Mouse (Mus musculus): Measurements from ENCODE around the gene Nmnat3. TPM values are rescaled to one million over a fixed set of nuclear protein-coding genes. Genes with fewer than 3 reads are reported as not detected.

Nmnat3 gene
- total RNA-seq, 1 experiment, result 0.62 TPM

- DNase-seq (ENCODE audit: low read depth, low spot score), result no peak
- no peak for TF ChIP-seq MAFK (IDR thresholded peaks at IDR 0.05; ENCODE audit: insufficient read depth, low read depth, low read length)
- no peak for TF ChIP-seq ZNF384 (IDR thresholded peaks at IDR 0.05; ENCODE audit: low read depth, low read length)
- TF ChIP-seq ZC3H11A (IDR thresholded peaks at IDR 0.05; ENCODE audit: borderline replicate concordance, low read depth, low read length), result no peak
- H3K27ac ChIP-seq (ENCODE audit: insufficient read depth, low read depth, low read length, poor library complexity, severe bottlenecking), result no peak overlapping the region
These were observed 138.2 kb downstream of the Nmnat3 start for GRCm38 (mm10) chr9:98425351-98425880.

DNA sequence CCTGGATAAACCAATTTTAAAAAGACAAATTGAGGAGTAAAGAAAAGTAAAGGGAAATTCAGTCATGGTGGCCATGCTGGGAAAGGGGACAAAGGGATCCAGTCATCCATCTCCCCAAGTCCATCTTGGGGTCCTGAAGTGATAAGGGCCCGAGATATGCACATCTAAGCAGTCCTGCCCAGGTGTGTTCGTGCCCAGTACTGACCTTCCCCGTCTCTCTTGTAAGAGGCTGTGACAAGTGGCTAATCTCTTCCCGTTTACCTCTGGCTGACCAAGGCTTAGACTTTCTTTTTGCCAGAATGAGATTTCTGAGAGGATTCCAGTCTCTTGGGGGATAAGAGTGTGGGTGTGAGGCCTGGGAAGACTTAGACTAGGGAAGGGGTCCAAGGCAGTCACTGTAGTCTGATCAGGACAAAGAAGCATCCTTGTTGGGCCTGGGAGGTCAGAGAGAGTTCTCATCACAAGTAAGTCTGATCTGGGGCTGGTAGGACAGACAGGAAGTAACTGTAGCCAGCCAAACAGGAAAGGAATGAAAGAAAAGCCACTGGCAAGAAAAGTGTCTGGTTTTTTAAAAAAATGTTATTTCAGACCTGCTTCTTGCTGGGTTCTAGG is 140.8 kb downstream of the Nmnat3 start:
- no peak for DNase-seq (ENCODE audit: low read depth, low spot score)
- Histone ChIP-seq H3K27ac (ENCODE audit: insufficient read depth, low read depth, low read length, poor library complexity, severe bottlenecking) (no peak overlapping the region), H3K9ac (ENCODE audit: insufficient read depth, low read depth, low read length, poor library complexity, severe bottlenecking) (no peak overlapping the region), H3K4me3 (ENCODE audit: insufficient read depth in 1 of 2, low read depth in 1 of 2, low read length in 2 of 2, poor library complexity in 1 of 2, severe bottlenecking in 1 of 2) (no peak overlapping the region), H3K36me3 (ENCODE audit: control insufficient read depth, insufficient read depth, low read length, poor library complexity, severe bottlenecking) (no peaks in the 10 kb centered on the region), H3K9me3 (ENCODE audit: control insufficient read depth, insufficient read depth, low read depth, low read length) (no peaks in the 10 kb centered on the region), H3K4me1 (ENCODE audit: control insufficient read depth in 2 of 2, insufficient read depth in 2 of 2, low read length in 2 of 2, poor library complexity in 1 of 2) (peaks cover 1 to 24% of the 10 kb centered on the region in 2 experiments; a peak in 2 of 4 replicates)
- TF ChIP-seq MAFK (IDR thresholded peaks at IDR 0.05; ENCODE audit: insufficient read depth, low read depth, low read length) (no peak), ZC3H11A (IDR thresholded peaks at IDR 0.05; ENCODE audit: borderline replicate concordance, low read depth, low read length) (no peak), HCFC1 (IDR thresholded peaks at IDR 0.05; ENCODE audit: borderline replicate concordance, insufficient read depth, low read length) (no peak), ZNF384 (IDR thresholded peaks at IDR 0.05; ENCODE audit: low read depth, low read length) (no peak), CHD2 (IDR thresholded peaks at IDR 0.05; ENCODE audit: low read depth, low read length) (no peak)
- in situ Hi-C loops (cut with MboI; ENCODE audit: low sequenced_read_pairs in 2 of 2, unreplicated experiment in 2 of 2), result loop anchor here in 1 of 2 experiments (10.0 kb wide), 1 partner anchor 107 kb away; no protein-coding TSS in a partner anchor

More at GRCm38 (mm10) chr9:98425351-98425880, 138.2 kb downstream of the Nmnat3 start:
- in situ Hi-C loops (cut with MboI; ENCODE audit: low sequenced_read_pairs in 2 of 2, unreplicated experiment in 2 of 2), result loop anchor here in 1 of 2 experiments (10.0 kb wide), 1 partner anchor 109 kb away; no protein-coding TSS in a partner anchor
- Histone ChIP-seq H3K9ac (ENCODE audit: insufficient read depth, low read depth, low read length, poor library complexity, severe bottlenecking) (no peak overlapping the region), H3K4me3 (ENCODE audit: insufficient read depth in 1 of 2, low read depth in 1 of 2, low read length in 2 of 2, poor library complexity in 1 of 2, severe bottlenecking in 1 of 2) (peak overlapping the region; percentile 66 to 70; a peak in 3 of 4 replicates), H3K9me3 (ENCODE audit: control insufficient read depth, insufficient read depth, low read depth, low read length) (no peaks in the 10 kb centered on the region), H3K4me1 (ENCODE audit: control insufficient read depth in 2 of 2, insufficient read depth in 2 of 2, low read length in 2 of 2, poor library complexity in 1 of 2) (peaks cover 1 to 21% of the 10 kb centered on the region in 2 experiments; a peak in 2 of 4 replicates), H3K36me3 (ENCODE audit: control insufficient read depth, insufficient read depth, low read length, poor library complexity, severe bottlenecking) (no peaks in the 10 kb centered on the region)

- H3K36me3 ChIP-seq (ENCODE audit: control insufficient read depth, insufficient read depth, low read length, poor library complexity, severe bottlenecking), result no peaks in the 10 kb centered on the region
- peaks cover 1 to 25% of the 10 kb centered on the region in 2 experiments; a peak in 2 of 4 replicates for H3K4me1 ChIP-seq (ENCODE audit: control insufficient read depth in 2 of 2, insufficient read depth in 2 of 2, low read length in 2 of 2, poor library complexity in 1 of 2)
- no peak overlapping the region for H3K27ac ChIP-seq (ENCODE audit: insufficient read depth, low read depth, low read length, poor library complexity, severe bottlenecking)
- no peak for TF ChIP-seq ZNF384 (IDR thresholded peaks at IDR 0.05; ENCODE audit: low read depth, low read length)
- no peak for TF ChIP-seq CHD2 (IDR thresholded peaks at IDR 0.05; ENCODE audit: low read depth, low read length)
- no peak for TF ChIP-seq HCFC1 (IDR thresholded peaks at IDR 0.05; ENCODE audit: borderline replicate concordance, insufficient read depth, low read length)
- no peak for TF ChIP-seq MAFK (IDR thresholded peaks at IDR 0.05; ENCODE audit: insufficient read depth, low read depth, low read length)
- TF ChIP-seq ZC3H11A (IDR thresholded peaks at IDR 0.05; ENCODE audit: borderline replicate concordance, low read depth, low read length), result no peak
- H3K4me3 ChIP-seq (ENCODE audit: insufficient read depth in 1 of 2, low read depth in 1 of 2, low read length in 2 of 2, poor library complexity in 1 of 2, severe bottlenecking in 1 of 2), result no peak overlapping the region
- in situ Hi-C loops (cut with MboI; ENCODE audit: low sequenced_read_pairs in 2 of 2, unreplicated experiment in 2 of 2), result loop anchor here in 1 of 2 experiments (10.0 kb wide), 1 partner anchor 106 kb away; no protein-coding TSS in a partner anchor
- H3K9ac ChIP-seq (ENCODE audit: insufficient read depth, low read depth, low read length, poor library complexity, severe bottlenecking), result no peak overlapping the region
- no peaks in the 10 kb centered on the region for H3K9me3 ChIP-seq (ENCODE audit: control insufficient read depth, insufficient read depth, low read depth, low read length)
- no peak for DNase-seq (ENCODE audit: low read depth, low spot score)
These were observed 141.5 kb downstream of the Nmnat3 start for GRCm38 (mm10) chr9:98428783-98429182.

- Histone ChIP-seq H3K4me3 (ENCODE audit: insufficient read depth in 1 of 2, low read depth in 1 of 2, low read length in 2 of 2, poor library complexity in 1 of 2, severe bottlenecking in 1 of 2) (no peak overlapping the region), H3K4me1 (ENCODE audit: control insufficient read depth in 2 of 2, insufficient read depth in 2 of 2, low read length in 2 of 2, poor library complexity in 1 of 2) (peaks cover 1 to 24% of the 10 kb centered on the region in 2 experiments; a peak in 2 of 4 replicates), H3K27ac (ENCODE audit: insufficient read depth, low read depth, low read length, poor library complexity, severe bottlenecking) (no peak overlapping the region), H3K9ac (ENCODE audit: insufficient read depth, low read depth, low read length, poor library complexity, severe bottlenecking) (no peak overlapping the region), H3K36me3 (ENCODE audit: control insufficient read depth, insufficient read depth, low read length, poor library complexity, severe bottlenecking) (no peaks in the 10 kb centered on the region), H3K9me3 (ENCODE audit: control insufficient read depth, insufficient read depth, low read depth, low read length) (no peaks in the 10 kb centered on the region)
- in situ Hi-C loops (cut with MboI; ENCODE audit: low sequenced_read_pairs in 2 of 2, unreplicated experiment in 2 of 2), result loop anchor here in 1 of 2 experiments (10.0 kb wide), 1 partner anchor 105 kb away; no protein-coding TSS in a partner anchor
- no peak for DNase-seq (ENCODE audit: low read depth, low spot score)
- no peak for TF ChIP-seq ZC3H11A (IDR thresholded peaks at IDR 0.05; ENCODE audit: borderline replicate concordance, low read depth, low read length)
- TF ChIP-seq HCFC1 (IDR thresholded peaks at IDR 0.05; ENCODE audit: borderline replicate concordance, insufficient read depth, low read length), result no peak
- no peak for TF ChIP-seq MAFK (IDR thresholded peaks at IDR 0.05; ENCODE audit: insufficient read depth, low read depth, low read length)
- TF ChIP-seq CHD2 (IDR thresholded peaks at IDR 0.05; ENCODE audit: low read depth, low read length), result no peak
- no peak for TF ChIP-seq ZNF384 (IDR thresholded peaks at IDR 0.05; ENCODE audit: low read depth, low read length)
These were observed 142.6 kb downstream of the Nmnat3 start for GRCm38 (mm10) chr9:98429806-98430205.
